Mouse (Mus musculus) midbrain, postnatal 0 days (tissue): ENCODE data around the gene Ngef. TPM values are rescaled to one million over a fixed set of nuclear protein-coding genes. Genes with fewer than 3 reads are reported as not detected.

Experiments used
- ATAC-seq: fragments of 200-750 bp; cut with Nextera tagmentation; 2 replicates; pipeline ENCODE4 v1.8.0; 2017; ENCODE audit warnings: moderate number of reproducible peaks, mild to moderate bottlenecking, moderate TSS enrichment, moderate library complexity; ENCODE audit not compliant: low FRiP score
- DNase-seq: peaks from one replicate; pipeline ENCODE4 v3.0.0-alpha.2; 2015; ENCODE audit warnings: low spot score
- H3K27ac ChIP-seq: fragments of 300-500 bp; sonication (generic); 2 replicates; pipeline ENCODE4 v1.5.1; 2014; ENCODE audit warnings: low read depth, mild to moderate bottlenecking, low read length, mixed read lengths
- H3K27me3 ChIP-seq: fragments of 300-500 bp; sonication (generic); 2 replicates; pipeline ENCODE4 v1.6.1; 2014; ENCODE audit warnings: low read length, control low read depth, mixed read lengths; ENCODE audit not compliant: insufficient read depth
- H3K36me3 ChIP-seq: fragments of 300-500 bp; sonication (generic); 2 replicates; pipeline ENCODE4 v1.6.1; 2014; ENCODE audit warnings: low read length, control low read depth, mixed read lengths; ENCODE audit not compliant: insufficient read depth
- H3K4me1 ChIP-seq: fragments of 300-500 bp; sonication (generic); 2 replicates; pipeline ENCODE4 v1.6.1; 2014; ENCODE audit warnings: mild to moderate bottlenecking, control low read depth, antibody characterized with exemption, low read length, mixed read lengths; ENCODE audit not compliant: insufficient read depth
- H3K4me2 ChIP-seq: fragments of 300-500 bp; sonication (generic); 2 replicates; pipeline ENCODE4 v1.6.1; 2014; ENCODE audit warnings: low read depth, mild to moderate bottlenecking, low read length, mixed read lengths; ENCODE audit not compliant: poor library complexity, severe bottlenecking
- H3K4me3 ChIP-seq: fragments of 300-500 bp; sonication (generic); 2 replicates; pipeline ENCODE4 v1.5.1; 2014; ENCODE audit warnings: low read depth, mild to moderate bottlenecking, low read length, moderate library complexity
- H3K9ac ChIP-seq: fragments of 300-500 bp; sonication (generic); replicated peaks from 2 replicates; pipeline ENCODE4 v1.6.1; 2014; ENCODE audit warnings: mild to moderate bottlenecking, low read length, moderate library complexity, mixed read lengths; ENCODE audit not compliant: poor library complexity, severe bottlenecking
- H3K9me3 ChIP-seq: fragments of 300-500 bp; sonication (generic); 2 replicates; pipeline ENCODE4 v1.6.1; 2016; ENCODE audit warnings: low read length, control low read depth
- CTCF ChIP-seq: IDR thresholded peaks from 2 replicates; pipeline ENCODE4 v1.5.1; 2016; ENCODE audit warnings: antibody characterized with exemption, mild to moderate bottlenecking
- WGBS: fragments of 180-500 bp; shearing (Covaris S2); extraction: QIAGEN DNeasy Blood & Tissue Kit; methylation state at CpG from one replicate; pipeline ENCODE4 v1.1.7; 2014; 5-methylcytosine and 5-hydroxymethylcytosine counted together
- polyA plus RNA-seq: library from polyadenylated mRNA; unstranded; fragments of >200 nt; fragmentation: Nextera tagmentation; extraction: Ambion mirVana; gene quantifications from 2 replicates; pipeline ENCODE4 v1.2.1, GENCODE M21; 2015
- total RNA-seq: library from RNA; depleted of rRNA; stranded (reverse); fragments of >200 nt; gene quantifications from 2 replicates; pipeline ENCODE4 v1.2.3, GENCODE M21; 2014

Gene Ngef
- total and polyA plus RNA-seq, 2 experiments from 2014 or later: 45.7 to 55.4 TPM

DNA sequence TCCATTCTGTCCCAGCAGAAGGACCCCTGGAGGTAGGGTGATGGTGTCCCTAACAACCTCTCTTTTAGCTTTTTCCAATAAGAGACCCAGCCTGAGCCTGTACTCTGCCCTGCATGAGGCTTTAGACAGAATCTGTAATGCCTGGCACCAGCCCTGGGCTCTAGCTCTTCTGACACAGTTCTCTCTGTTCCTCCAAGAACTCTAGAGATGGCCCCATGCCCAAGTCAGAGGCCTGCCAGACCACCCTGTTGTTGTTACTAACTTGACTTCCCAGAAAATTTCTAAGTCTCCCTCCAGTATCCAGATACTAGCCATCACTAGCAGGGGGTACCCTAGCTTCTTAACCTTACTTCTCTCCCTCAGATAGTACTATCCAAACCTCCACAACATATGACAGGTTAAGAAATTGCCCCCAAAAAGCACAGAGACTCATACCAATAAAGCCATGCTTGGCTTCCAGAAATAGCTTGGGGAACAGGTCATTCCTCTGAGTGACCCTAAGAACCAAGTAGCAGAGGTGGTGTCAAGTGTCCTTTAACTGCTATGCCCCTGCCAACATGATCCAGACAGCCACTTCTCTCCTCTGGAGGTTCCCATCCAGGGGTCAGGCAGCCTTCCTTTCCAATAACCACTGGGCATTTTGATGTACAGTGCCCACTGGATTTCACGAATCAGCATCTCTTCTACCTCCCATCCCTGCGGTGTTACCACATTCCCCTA is 41.1 kb upstream of the Ngef start:
- ATAC-seq: no peak

DNA sequence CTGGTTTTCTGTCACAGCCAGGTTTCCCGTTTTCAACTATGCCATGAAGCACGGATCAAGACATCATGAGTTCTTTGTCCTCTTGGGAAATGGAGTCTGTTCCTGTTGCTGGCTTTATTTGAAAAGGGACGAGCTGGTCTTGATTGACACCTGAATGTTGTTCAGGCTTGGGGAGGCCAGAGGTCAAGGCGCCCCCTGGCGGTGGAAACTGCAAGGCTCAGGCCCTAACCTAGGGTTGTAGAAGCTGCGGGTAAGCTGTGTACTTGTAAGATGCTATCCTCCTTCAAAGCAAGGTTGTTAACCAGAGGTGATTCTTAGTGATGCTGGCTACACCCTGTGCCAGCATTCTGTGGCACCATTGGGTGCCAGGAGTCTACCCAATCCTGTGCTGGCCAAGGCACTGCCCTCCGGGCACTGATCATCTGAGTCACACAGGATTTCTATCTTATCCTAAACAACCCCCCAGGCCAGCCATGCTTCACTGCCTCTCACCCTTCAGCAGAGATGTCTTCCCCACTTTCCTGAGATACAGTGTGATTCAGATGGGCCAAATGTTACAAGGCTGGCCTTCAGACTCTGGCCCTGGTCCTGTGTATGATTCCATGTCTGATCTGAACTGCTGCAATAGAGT is 34.9 kb upstream of the Ngef start:
- Histone ChIP-seq H3K27ac (no peak overlapping the region), H3K4me1 (no peaks in the 10 kb centered on the region), H3K9me3 (no peaks in the 10 kb centered on the region), H3K9ac (no peak overlapping the region), H3K4me3 (no peak overlapping the region), H3K36me3 (no peaks in the 10 kb centered on the region), H3K4me2 (no peak overlapping the region), H3K27me3 (no peaks in the 10 kb centered on the region)
- peak; percentile 25 for DNase-seq
- ATAC-seq: 0 out of 2 replicates have a peak, but pooled peaks have one; percentile 13
- TF ChIP-seq CTCF: peak; percentile 67
- 26% methylated on average over 7 of the region's 7 CpGs for WGBS

More for the DNA sequence above, 41.1 kb upstream of the Ngef start:
- H3K27ac ChIP-seq: no peak overlapping the region
- peak; percentile 48 for DNase-seq
- H3K27me3 ChIP-seq: no peaks in the 10 kb centered on the region
- H3K4me2 ChIP-seq: no peak overlapping the region
- H3K4me3 ChIP-seq: no peak overlapping the region
- no peaks in the 10 kb centered on the region for H3K9me3 ChIP-seq
- no peak overlapping the region for H3K9ac ChIP-seq
- H3K36me3 ChIP-seq: no peaks in the 10 kb centered on the region
- WGBS: 90% methylated on average over 2 of the region's 2 CpGs
- TF ChIP-seq CTCF: no peak
- H3K4me1 ChIP-seq: no peaks in the 10 kb centered on the region

DNA sequence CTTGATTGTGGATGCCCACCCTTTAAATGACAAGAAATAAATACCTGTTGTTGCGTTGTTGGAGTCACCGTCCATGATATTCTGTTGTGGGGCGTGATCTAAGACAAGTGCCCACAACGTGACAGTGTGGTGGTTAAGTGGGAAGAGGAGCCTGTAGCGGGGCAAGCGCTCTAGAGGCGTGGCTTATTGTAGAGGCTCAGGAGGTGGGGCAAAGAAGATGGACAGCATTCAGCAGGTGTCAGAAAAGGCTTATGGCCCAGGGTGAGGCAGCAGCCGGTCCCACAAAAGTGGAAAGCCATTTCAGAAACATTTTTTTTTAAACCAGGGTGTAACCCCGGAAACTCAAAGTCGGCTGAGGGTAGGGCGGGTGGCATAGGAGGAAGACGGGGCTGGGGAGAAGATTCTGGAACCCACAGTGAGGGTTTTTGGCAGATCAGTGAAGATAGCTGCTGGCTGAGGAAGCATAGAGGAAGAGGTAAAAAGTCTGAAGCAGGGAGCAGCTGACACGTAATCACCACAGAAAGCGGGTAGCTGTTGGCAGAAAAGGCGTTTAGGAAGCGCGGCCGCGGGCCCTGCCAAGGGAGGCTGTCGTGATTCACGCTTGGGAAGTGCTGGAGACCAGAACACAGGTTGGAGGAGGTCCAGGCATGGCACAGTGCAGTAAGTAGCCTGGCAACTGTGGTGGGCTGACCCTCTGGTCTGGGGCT is 33.9 kb upstream of the Ngef start:
- peak; percentile 88 for ATAC-seq
- no peak overlapping the region for H3K4me3 ChIP-seq
- H3K4me1 ChIP-seq: no peaks in the 10 kb centered on the region
- H3K4me2 ChIP-seq: no peak overlapping the region
- 69% methylated on average over 21 of the region's 21 CpGs for WGBS
- no peak for TF ChIP-seq CTCF
- H3K27ac ChIP-seq: no peak overlapping the region
- no peaks in the 10 kb centered on the region for H3K9me3 ChIP-seq
- no peaks in the 10 kb centered on the region for H3K36me3 ChIP-seq
- H3K27me3 ChIP-seq: no peaks in the 10 kb centered on the region
- peak; percentile 93 for DNase-seq
- H3K9ac ChIP-seq: no peak overlapping the region

DNA sequence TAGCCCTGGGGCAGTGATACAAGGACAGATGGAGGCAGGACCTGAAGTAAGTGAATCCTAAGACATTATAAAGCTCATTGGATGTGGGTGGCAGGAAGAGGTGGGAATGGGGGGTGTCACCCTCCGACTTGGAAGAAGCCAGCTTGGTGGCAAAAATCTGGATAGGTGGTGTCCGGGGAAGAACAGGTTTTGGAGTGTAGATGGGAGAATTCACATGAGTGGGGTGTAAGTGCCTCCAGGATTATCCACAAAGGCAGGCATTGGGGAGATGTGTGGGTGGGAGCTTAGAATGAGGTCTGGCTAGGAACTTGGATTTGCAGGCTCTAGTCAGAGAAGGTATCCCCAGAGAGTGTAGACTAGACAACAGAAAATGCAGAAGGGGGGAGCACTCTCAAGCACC is 31.6 kb upstream of the Ngef start:
- Histone ChIP-seq H3K4me1 (no peaks in the 10 kb centered on the region), H3K27ac (no peak overlapping the region), H3K36me3 (no peaks in the 10 kb centered on the region), H3K4me3 (no peak overlapping the region), H3K9ac (no peak overlapping the region), H3K9me3 (no peaks in the 10 kb centered on the region), H3K4me2 (no peak overlapping the region), H3K27me3 (no peaks in the 10 kb centered on the region)
- TF ChIP-seq CTCF: no peak
- ATAC-seq: no peak
- 83% methylated on average over 2 of the region's 2 CpGs for WGBS
- DNase-seq: no peak

DNA sequence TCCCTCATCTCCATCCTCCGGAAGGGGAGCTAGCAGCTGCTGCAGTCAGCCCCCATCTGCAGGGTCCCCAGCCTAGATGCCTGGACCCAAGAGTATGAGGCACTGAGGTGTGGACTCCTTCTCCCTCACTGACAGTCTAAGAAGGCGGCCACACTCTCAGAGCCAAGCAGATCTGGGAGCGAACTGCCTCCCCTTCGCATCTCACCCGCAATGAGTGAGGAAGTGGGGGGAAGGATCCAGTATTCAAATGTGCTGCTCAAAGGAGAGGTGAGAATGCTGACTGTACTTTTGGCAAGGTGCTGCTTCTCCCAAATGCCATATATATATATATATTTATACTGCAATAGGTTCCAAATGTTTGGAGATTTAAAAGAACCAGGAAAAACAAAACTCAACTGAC is 29.7 kb upstream of the Ngef start:
- Histone ChIP-seq H3K27me3 (no peaks in the 10 kb centered on the region), H3K27ac (no peak overlapping the region), H3K4me2 (no peak overlapping the region), H3K9me3 (no peaks in the 10 kb centered on the region), H3K4me3 (no peak overlapping the region), H3K36me3 (no peaks in the 10 kb centered on the region), H3K4me1 (no peaks in the 10 kb centered on the region), H3K9ac (no peak overlapping the region)
- 92% methylated on average over 5 of the region's 5 CpGs for WGBS
- TF ChIP-seq CTCF: no peak
- ATAC-seq (no peak), DNase-seq (no peak)

DNA sequence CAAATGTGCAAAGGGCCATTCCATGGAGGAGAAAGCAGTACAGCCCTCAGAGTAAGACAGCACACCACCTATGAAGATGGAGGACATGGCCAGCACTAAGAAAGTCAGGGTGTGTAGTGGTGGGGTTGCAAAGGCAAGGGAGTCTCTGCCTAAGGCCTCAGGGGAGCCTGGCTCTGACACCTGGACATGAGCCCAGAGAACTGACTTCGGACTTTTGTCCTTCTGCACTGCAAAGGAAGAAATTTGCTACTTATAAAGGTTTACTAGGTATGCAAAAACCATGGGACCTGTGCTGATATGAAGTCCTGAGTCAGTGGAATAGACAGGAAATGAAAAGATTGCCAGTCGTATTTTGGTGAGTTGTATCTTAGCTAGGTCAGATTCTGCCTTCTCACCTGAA is 28.1 kb upstream of the Ngef start:
- H3K9me3 ChIP-seq: no peaks in the 10 kb centered on the region
- ATAC-seq (no peak), DNase-seq (no peak)
- no peaks in the 10 kb centered on the region for H3K4me1 ChIP-seq
- no peak overlapping the region for H3K4me2 ChIP-seq
- H3K4me3 ChIP-seq: no peak overlapping the region
- H3K9ac ChIP-seq: no peak overlapping the region
- H3K27me3 ChIP-seq: no peaks in the 10 kb centered on the region
- no peaks in the 10 kb centered on the region for H3K36me3 ChIP-seq
- no peak overlapping the region for H3K27ac ChIP-seq
- TF ChIP-seq CTCF: no peak
- 87% methylated on average over 2 of the region's 2 CpGs for WGBS
